Mouse (Mus musculus): ENCODE results near the gene Cmtm5.
A peak's percentile ranks its signal among the peaks of the same experiment; 100 is the strongest.

Cmtm5 gene

GRCm38 (mm10) chr14:54935904-54936830 lies at the start of gene Cmtm5:
Gene Cmtm5, plus strand, starts transcription at chr14:54936261.
- DNase-seq, result no peak

GRCm38 (mm10) chr14:54892200-54892599 lies 43.9 kb upstream of the Cmtm5 start, which contains the start of gene Pabpn1:
Gene Pabpn1, plus strand, starts transcription at chr14:54892500.
- no peak for DNase-seq

DNA sequence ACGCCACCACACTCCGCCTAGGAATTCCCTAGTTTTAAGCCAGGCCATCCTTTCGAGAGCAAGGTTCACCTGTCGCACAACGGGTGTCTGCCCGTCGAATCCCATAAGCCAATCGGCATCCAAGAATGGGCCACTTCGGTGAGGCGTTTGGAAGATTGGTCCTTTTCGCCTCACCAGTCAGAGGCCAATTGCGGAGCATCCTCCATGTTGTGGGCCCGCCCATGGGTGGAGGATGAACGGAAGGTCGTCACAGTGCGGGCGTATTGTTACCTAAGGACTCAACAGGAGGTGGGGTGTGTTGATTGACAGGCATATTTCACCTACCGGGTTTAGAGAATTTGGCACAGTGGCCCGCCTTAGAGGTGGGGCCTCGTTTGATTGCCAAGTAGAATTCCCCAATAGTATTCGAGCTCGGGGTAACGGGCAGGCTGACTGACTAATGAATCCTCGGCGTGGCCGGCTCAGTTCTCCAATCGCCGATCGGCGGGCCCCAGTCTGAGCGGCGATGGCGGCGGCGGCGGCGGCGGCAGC lies 42.3 kb upstream of the Cmtm5 start:
- DNase-seq, result peak; percentile 99

GRCm38 (mm10) chr14:54894296-54895151 lies 41.5 kb upstream of the Cmtm5 start:
- peak; percentile 76 for DNase-seq

DNA sequence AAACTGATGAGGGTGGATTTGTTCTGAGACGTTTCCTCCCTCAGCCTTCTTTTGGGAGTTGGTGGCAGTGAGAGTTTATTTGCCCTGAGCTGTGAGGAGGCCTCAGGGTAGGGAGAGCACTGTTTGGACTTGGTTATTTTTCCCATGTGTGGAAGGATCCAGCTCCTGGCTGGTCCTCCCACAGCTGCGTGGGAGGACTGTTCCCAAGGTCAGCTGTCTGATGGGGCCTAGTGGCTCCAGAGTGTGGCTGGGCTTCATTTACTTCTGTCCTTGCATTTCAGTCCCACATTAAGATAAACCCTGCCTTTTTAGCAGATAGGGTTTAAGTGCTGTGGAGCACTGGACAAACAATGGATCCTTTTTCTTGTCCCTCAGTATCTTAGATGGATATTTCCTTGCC lies 38.6 kb upstream of the Cmtm5 start:
- no peak for DNase-seq

- peak; percentile 83 for DNase-seq
Measured at GRCm38 (mm10) chr14:54900383-54900782, 35.7 kb upstream of the Cmtm5 start.

GRCm38 (mm10) chr14:54903641-54904040 lies 32.4 kb upstream of the Cmtm5 start:
- no peak for DNase-seq

DNA sequence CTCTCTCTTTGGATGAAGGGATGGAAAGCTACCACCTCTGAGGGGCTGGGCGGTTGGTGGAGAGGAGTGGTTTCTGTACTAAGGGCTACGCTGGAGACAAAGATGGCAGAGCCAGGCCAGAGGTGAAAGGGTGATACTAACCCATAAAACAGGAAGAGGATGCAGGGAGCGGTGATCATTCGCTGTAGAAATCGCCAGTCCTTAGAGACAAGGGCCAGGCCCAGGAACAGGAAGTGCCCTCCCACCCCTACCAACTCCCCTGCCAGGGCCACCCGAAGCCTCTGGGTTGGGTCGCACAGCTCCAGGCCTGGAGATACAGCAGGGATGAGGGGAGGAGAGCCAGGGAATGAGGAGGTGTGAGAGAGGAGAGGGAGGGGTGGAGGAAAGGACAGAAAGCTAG lies 27.4 kb upstream of the Cmtm5 start:
- no peak for DNase-seq

- no peak for DNase-seq
Measured at GRCm38 (mm10) chr14:54912109-54912850, 23.8 kb upstream of the Cmtm5 start.

DNA sequence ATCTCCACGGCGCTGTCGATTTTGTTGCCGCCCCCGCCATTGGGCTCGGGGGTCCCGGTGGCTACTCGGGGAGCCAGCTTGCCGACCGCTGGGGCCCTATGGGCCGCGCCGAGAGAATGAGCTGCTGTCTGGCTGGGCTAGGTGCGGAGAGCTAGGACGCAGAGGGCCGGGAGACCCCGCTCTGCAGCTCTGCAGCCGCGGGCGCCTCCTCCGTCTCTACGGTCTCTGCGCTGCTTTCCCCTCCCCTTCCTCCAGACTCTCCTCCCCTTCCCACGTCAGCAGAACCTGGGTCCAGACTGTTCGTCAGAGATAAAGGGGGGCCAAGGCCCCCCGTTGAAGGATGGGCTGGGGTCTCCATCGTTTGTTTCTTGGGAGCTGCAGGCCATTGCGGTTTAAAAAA lies 23.2 kb upstream of the Cmtm5 start, which contains the start of gene Slc22a17:
Gene Slc22a17 (minus strand): TSS at position 247 of the 400 bp plus-strand sequence.
- DNase-seq, result peak; percentile 80

DNA sequence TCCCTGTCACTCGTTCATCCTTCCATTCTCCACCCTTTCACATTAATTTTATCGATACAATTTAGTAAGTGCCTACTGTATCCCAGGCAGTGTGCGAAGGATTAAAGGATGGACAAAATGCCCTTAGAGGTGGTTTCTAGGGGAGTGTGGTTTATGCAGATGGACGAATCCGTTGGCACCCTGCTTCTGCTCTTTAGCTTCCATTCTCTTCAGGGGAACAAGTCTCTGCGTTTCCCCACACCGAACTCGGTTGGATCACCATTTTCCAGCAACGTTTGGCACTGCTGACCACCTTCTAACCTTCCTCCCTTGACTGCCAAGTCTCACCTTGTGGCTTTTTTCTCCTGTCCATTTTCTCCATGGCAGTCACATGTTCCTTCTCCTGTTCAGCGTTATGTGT lies 22.7 kb upstream of the Cmtm5 start:
- DNase-seq, result no peak

- DNase-seq, result no peak
Measured at GRCm38 (mm10) chr14:54920076-54920685, 15.9 kb upstream of the Cmtm5 start.

DNA sequence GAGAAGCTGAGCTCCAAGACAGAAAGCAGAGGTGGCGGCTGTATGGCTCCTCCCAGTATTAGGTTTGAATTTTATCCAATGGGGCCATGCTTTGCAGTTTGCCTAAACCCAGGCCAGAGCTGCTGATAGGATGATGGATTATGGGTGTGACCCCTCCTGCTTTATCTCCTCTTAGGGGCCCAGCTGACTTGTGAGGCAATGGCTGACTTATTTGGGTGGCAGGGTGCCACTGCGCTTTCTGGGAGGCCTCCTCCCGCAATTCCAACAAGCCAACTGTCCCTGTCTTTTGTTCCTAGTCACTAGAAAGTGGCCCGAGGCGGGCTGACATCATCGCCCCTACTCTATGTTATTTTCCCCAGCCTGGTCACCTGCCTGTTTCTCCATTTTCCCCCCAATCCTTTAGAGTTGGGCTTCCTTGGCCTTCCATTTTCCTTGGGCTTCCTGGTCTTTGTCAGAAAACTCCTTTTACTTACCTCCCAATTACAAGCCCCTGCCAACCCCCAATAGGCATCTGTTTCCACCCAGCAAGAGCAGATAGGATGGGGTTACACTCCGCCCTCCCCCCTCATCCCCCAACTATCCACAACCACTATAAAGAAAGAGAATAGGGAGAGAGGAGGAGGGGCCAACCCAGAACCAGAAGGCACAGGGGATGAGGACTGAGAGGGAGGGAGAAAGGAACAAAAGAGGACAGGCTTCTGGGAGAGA lies 11.3 kb upstream of the Cmtm5 start:
- DNase-seq, result peak; percentile 33

- DNase-seq, result peak; percentile 72
Measured at GRCm38 (mm10) chr14:54925349-54926342, 10.4 kb upstream of the Cmtm5 start, which contains the start of gene Efs. Gene Efs, minus strand, starts transcription at chr14:54926126.

- DNase-seq, result peak; percentile 55
Measured at GRCm38 (mm10) chr14:54926401-54927158, 9.5 kb upstream of the Cmtm5 start.

GRCm38 (mm10) chr14:54927296-54927695 lies 8.8 kb upstream of the Cmtm5 start:
- no peak for DNase-seq

DNA sequence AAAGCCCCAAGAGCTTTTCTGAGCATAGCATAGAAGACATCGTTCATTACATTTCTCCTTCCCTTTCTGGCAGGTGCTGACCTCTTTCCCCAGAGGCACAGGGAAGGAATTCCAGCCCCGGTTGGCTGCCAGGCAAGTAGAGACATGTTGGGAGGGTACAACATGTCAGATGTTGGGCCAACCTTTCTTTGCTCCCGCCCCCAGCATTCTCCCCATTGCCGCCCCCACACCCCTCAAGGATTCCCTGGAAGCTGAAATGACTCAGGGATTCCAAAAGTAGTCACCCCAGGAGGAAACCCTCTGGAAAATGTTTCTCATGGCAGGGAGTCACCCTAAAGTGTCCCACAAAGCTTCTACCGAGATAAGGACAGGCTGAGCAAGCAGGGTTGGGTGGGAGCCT lies 6.3 kb upstream of the Cmtm5 start:
- DNase-seq, result no peak

DNA sequence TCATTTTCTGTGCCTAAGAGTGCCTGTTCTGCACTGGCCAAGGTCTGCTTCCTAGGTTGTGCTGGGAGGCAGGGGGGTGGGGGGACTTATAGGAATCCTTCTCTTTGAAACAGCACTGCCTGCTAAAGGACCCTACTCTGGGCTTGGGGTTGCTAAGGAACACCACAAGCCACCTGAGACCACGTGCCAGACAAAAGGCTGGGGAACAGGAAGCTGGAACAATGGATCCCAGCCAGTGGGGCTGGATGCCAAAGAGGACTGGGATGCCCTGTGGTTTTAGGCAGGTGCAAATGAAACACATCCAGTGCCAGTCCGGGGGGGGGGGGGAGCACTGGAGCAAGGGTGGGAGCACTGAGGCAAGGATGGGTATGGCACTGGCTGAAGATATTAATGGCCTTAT lies 5.6 kb upstream of the Cmtm5 start:
- no peak for DNase-seq

DNA sequence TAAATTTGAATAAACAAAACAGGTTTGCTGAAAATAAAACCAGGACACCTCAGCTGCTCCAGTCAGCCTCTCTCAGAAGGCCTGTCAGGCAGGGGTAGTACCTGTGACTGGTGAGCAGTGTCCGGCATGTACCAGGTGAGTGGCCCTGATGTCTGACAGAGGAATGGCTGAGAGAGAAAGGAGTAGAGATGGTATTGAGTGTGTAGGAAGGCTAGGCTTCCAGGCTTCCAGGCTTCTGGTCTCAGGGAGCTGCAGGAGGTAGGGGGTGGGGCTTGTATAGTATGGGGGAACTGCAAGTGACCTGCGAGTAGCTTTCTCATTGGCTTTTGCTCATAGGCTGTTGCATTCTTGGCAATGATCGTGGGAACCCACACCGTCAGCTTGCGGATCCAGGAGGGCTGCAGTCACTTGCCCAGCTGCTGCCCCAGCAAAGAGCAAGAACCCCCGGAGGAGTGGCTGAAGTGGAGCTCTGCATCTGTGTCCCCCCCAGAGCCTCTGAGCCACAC lies 3.4 kb upstream of the Cmtm5 start, which contains the start of gene Il25:
Gene Il25 (plus strand): TSS at position 51 of the 506 bp plus-strand sequence.
- DNase-seq, result no peak
